Mouse (Mus musculus): ENCODE measurements around the gene Mrpl17.

DNA sequence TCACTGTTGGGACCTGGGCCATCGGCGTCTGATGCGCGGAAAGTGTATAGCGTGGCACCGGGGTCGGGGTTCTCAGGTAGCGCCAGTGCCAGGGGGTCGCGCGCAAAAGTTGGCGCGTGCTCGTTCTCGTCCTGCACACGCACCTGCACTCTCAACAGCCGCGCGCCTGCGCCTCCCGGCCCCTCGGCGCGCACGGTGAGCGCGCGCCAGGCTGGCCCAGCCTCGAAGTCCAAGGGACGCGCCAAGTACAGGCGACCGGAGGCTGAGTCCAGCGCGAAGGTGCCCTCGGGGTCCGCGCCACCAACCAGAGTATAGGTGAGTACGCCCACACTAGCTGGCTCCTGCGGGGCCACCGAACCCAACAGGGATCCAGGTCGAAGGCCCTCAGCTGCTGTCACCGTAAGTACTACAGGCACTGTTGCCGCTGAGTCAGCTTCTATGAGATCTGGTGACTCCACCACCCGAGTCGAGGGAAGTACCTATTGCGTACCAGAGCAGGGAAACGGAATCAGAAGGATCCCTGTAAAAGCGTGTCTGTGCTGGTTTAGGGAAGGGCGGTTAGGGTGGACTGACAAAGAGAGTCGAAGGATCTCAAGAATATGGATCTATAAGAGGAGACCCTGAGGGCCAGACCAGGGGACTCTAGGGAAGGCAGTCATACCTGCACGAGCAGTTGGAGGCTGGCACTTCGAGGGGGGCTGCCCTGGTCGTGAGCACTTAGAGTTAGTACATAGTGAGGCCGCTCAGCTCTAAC is 48.2 kb downstream of the Mrpl17 start:
- TF ChIP-seq CTCF (conservative IDR thresholded peaks at IDR 0.05 in 1 of 2, IDR thresholded peaks at IDR 0.05 in 1 of 2; ENCODE audit: low read depth in 2 of 2, low read length in 2 of 2): no peak
- TF ChIP-seq MEF2A (IDR thresholded peaks at IDR 0.05; ENCODE audit: borderline replicate concordance, low read depth, low read length): no peak
- no peak for TF ChIP-seq RCOR1 (conservative IDR thresholded peaks at IDR 0.05; ENCODE audit: low read depth, low read length)
- no peak for TF ChIP-seq SIN3A (IDR thresholded peaks at IDR 0.05; ENCODE audit: low read length)
- no peak for TF ChIP-seq POLR2A (IDR thresholded peaks at IDR 0.05; ENCODE audit: low read depth, low read length)

All from CH12.LX (cell line).